Mouse (Mus musculus) heart, postnatal 14 days (tissue): ENCODE measurements around the gene Srsf1. TPM values are rescaled to one million over a fixed set of nuclear protein-coding genes. Genes with fewer than 3 reads are reported as not detected.
"Not testable (repeated sequence)": the region's sequence is repeated elsewhere in the genome, so short reads cannot be mapped to it uniquely, and the experiment has no call there.

Experiments used
- DNase-seq, 2 experiments: peaks; one replicate each; pipeline ENCODE4 v3.0.0; 2021 to 2022
- intact Hi-C: fragments of 180-260 bp; cut with DNase I; formaldehyde crosslinking; loops from one replicate; pipeline ENCODE4 v1.15.1; 2025
- total RNA-seq, 2 experiments: library from RNA; stranded (reverse); gene quantifications; 2 replicates each; pipeline ENCODE4 v1.2.3; 2021

The Srsf1 gene
- total RNA-seq, 2 experiments from 2014 or later = 118 to 131 TPM

DNA sequence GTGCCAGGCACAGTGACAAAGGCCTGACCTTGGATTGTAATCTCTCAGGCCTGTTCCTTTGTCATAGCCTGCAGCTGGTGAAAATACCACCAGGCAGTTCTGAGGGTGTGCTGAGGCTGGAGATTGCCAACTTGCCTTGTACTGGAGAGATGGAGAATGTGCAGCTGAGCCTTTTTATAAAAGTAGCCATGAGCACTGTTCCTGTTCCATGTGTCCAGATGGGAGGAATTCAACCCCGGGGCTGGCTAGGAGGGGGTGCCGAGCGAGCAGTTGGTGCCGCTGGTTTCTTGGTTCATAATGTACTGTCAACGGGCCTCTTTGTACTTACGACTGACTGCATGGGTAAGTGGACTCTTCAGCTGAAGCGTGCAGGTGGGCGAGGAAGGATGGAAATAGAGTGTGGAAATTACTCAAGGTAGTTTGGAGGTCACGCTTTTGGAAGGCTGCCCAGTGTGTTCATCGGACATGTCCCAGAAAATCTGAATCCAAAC lies 10.4 kb upstream of the Srsf1 start:
- DNase-seq = no peak

DNA sequence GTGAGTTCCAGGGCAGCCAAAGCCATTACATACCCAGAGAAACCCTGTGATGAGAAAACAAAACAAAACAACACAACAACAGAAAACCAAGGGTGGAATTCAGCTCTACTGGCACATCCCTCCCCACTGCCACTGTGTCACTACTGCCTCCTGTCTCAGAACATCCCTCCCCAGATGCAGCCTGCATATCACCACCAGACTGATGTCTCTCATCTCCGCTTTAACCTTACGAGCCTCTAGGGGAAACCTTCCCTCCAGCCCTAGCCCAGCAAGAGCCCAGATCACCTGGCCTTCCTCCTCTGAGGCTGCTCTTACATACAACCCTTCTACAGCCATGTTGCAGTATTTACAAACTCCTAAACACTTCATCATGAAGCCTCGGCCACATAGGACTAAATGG lies 9.8 kb upstream of the Srsf1 start:
- intact Hi-C loops = no loop called here

More for the DNA sequence above, 10.4 kb upstream of the Srsf1 start:
- intact Hi-C loops = no loop called here

DNA sequence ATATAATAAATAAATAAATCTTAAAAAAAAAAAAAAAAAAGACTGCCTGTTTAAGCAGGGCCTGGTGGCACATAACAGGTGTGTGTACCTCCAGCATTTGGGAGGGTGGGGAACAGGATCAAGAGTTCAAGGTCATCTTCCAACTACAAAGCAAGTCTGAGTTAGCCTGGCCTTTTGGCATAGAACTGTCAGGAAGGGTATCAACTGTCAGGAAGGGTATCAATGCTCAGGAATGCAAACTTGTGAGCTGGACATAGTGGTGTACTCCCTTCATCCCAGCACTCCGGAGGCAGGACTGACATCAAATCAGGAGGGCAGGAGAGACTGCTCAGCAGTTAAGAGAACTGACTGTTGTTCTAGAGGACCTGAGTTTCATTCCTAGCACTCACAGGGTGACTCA lies 8.1 kb upstream of the Srsf1 start:
- intact Hi-C loops = no loop called here
- DNase-seq = no peak

More for the DNA sequence above, 9.8 kb upstream of the Srsf1 start:
- DNase-seq = no peak

DNA sequence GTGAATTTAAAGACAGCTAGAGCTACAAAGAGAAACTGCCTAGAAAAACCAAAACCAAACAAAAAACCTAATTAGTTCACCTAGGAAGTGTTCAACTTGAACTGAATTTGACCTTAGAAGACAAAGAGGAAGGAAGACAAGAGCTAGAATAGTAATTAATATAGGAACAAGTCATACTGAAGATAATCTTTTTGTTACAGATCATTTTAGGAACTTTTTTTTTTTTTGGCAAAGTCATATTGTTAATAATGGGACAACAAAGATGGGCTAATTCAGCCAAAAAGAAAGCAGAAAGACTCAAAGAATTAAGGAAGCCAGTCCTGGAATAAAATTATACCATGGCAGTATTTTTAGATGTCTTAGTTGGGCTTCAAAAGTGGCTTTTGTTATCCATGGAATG lies 2.9 kb upstream of the Srsf1 start:
- no peak for DNase-seq
- intact Hi-C loops = no loop called here

DNA sequence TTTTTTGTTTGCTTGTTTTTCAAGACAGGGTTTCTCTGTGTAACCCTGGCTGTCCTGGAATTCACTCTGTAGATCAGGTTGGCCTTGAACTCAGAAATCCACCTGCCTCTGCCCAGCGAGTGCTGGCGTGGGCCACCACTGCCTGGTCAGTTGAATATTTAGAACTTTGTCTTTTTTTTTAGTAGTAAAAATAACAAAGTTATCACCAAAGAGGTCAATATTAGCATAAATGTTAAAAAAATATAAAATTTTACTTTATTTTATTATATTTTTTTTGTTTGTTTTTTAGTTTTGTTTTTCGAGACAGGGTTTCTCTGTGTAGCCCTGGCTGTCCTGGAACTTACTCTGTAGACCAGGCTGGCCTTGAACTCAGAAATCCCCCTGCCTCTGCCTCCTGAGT lies 2.0 kb upstream of the Srsf1 start:
- intact Hi-C loops, DNase-seq: not testable (repeated sequence)

DNA sequence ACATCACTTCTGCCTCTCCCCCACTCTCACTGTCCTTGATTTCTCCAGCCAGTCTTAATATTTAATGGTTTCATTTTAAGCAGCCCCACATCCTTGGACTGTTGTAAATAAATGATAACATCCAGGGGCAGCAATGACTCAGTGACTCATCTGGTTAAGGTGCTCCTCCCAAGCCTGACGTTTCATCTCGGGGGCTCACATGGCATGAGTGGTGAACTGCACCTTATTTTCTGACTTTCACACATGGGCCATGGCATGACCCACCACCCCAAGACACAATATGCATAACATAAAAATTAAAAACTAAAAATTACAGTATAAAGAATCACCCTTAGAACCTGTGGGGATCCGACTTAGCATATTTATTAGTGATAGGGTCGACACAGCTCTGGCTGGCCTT lies 1.3 kb upstream of the Srsf1 start:
- intact Hi-C loops = loop anchor here (2.0 kb wide), 2 partner anchors 59 to 71 kb away; partner anchors contain the start of gene Dynll2
- DNase-seq = no peak

DNA sequence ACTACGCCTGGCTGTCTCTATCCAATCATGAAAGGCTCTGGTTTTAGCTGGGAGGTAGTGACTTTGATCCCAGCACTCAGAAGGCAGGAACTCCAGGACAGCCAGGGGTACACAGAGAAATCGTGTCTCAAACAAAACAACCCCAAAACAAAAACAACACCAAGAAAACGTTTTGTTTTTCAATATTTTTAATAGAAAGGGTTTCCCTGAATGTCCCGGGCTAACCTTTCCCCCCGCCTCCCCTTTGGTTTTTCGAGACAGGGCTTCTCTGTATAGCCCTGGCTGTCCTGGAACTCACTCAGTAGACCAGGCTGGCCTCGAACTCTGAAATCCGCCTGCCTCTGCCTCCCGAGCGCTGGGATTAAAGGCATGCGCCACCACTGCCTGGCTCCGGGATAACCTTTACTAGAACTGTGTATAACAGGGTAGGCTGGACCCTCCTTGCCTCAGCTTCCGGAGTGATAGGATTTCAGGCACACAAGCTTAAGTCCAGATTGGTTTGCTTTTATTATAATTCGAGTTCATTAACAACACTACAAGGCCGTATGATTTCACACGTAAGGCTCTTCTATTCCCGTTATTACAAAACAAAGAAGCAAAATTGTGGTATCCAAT lies 743 bp upstream of the Srsf1 start:
- DNase-seq = no peak
- intact Hi-C loops = loop anchor here (2.0 kb wide), 2 partner anchors 60 to 72 kb away; partner anchors contain the start of gene Dynll2

DNA sequence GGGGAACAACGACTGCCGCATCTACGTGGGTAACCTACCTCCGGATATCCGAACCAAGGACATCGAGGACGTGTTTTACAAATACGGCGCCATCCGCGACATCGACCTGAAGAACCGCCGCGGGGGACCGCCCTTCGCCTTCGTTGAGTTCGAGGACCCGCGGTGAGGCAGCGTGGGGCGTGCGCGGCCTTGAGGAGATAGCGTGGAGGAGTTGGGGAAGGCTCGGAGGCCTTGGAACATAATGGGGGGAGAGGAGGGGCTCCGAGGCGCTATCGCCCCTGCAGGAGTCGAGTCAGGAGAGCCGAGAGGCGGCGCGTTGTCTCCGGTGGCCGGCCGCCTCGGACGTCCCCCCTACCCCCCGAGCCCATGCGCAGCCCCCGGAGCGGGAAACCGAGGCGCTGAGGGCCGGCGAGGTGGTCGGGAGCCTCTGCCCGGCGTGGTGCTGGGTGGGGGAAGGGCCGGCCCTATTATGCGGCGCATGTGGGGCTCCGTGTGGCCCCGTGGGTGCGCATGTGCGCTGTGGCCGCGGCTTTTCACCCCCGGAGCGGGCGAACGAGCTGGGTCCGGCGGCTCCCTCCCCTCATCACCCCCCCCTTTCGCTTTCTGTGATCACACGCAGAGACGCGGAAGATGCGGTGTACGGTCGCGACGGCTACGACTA lies 828 bp downstream of the Srsf1 start:
- intact Hi-C loops = loop anchor here (2.0 kb wide), 2 partner anchors 61 to 73 kb away; partner anchors contain the start of gene Dynll2
- peak; percentile 75 to 77 for DNase-seq

DNA sequence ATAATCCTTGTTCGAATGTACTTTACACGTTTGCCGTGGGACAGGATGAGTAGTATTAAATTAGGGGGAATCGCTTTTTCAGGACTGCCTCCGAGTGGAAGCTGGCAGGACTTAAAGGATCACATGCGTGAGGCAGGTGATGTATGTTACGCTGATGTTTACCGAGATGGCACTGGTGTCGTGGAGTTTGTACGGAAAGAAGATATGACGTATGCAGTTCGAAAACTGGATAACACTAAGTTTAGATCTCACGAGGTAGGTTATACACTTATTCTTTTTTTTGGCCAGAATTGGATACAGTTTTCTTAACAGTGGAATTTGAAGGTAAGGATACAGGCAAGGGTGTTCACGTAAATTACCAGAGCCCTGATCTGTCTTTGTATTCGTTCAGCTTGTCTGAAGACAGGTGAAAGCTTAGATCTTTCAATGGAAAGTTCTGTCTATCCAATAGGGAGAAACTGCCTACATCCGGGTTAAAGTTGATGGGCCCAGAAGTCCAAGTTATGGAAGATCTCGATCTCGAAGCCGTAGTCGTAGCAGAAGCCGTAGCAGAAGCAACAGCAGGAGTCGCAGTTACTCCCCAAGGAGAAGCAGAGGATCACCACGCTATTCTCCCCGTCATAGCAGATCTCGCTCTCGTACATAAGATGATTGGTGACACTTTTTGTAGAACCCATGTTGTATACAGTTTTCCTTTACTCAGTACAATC lies 1.9 kb downstream of the Srsf1 start:
- no peak for DNase-seq
- intact Hi-C loops = no loop called here

DNA sequence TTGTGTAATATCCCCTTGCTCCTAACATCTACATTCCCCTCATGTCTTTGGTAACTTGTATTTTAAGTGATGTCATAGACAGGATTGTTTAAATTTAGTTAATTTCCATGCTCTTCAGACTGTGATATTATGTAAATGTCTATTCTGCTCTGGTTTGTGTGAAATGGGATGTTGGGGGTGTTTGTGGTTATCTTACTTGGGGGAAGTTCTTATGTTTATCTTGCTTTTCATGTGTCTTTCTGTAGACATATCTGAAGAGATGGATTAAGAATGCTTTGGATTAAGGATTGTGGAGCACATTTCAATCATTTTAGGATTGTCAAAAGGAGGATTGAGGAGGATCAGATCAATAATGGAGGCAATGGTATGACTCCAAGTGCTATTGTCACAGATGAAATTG lies 2.6 kb downstream of the Srsf1 start:
- DNase-seq = no peak
- intact Hi-C loops = no loop called here

DNA sequence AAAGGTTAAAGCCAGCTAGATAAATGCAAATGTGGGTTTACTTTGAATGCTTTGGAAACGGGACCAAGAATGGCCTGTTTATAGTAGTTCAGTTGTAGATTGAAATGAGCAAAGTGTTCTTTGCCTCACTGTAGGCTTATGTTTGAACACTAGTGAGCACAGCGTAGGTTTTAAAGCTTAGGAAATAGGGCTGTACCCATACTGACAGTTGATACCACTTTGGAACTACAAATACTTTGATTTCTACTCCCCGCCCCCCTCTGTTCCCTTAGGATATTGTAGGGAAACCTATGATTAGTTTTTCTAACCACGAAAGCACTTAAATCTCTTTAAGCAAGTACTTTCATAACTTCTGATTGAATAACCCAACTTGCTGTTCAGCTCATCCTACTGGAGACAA lies 5.5 kb downstream of the Srsf1 start:
- intact Hi-C loops = no loop called here
- no peak for DNase-seq

DNA sequence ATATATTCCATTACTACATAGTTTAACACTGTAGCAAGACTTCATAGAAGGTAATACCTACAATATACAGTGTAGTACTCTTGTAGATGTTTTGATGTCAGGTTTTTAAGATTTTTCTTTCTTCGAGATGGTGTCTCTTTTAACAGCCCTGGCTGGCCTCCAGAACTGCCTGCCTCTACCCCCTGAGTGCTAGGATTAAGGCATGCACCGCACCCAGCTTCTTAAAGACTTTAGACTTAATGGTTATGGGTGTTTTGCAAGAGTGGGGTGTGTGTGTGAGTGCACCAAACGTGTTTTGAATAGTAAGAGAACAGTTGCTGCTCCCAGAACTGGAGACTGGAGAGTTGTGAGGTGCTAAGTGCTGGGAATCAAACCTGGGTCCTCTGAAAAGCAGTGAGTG lies 6.6 kb downstream of the Srsf1 start:
- intact Hi-C loops = loop anchor here (2.0 kb wide), 1 partner anchor 769 kb away; no protein-coding TSS in a partner anchor

DNA sequence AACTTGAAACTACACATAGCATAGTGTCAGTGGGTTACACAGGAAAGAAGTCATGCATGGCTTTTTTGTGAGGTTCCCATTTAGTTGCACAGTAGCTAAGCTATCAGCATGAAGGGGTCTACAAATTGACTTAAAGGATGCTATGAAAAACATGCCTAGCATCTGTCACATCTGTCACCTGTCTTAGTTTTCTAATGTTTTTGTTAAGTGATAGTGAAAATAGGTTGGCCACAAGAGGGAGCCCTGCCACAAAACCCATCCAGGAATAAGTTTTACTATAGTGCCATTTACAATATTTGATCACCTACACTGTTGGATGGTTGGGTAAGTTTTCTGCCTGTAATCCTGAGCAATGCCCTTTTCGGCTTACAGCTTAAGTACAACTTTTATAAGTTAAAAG lies 7.4 kb downstream of the Srsf1 start:
- intact Hi-C loops = loop anchor here (2.0 kb wide), 1 partner anchor 768 kb away; no protein-coding TSS in a partner anchor
- peak; percentile 48 to 66 for DNase-seq

More for the DNA sequence above, 6.6 kb downstream of the Srsf1 start:
- DNase-seq = no peak

DNA sequence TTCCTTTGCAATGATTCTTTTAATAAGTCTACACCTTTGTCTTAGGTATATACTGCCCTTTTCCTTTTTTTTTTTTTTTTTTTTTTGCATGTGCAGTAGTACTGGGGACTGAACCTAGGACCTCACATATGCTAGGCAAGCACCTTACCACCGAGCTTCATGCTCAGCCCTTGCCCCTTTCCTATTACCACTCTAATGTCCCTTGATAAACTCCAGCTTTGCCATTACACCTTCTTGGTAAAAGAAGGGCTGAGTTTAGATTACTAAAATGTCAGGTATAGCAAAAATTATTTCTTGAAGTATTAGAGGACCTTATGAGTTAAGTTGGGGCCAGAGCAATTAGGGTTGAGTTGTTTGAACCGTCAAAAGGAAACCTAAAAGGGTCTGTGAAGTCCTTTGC lies 8.6 kb downstream of the Srsf1 start:
- no peak for DNase-seq
- intact Hi-C loops = loop anchor here (2.0 kb wide), 1 partner anchor 767 kb away; no protein-coding TSS in a partner anchor

DNA sequence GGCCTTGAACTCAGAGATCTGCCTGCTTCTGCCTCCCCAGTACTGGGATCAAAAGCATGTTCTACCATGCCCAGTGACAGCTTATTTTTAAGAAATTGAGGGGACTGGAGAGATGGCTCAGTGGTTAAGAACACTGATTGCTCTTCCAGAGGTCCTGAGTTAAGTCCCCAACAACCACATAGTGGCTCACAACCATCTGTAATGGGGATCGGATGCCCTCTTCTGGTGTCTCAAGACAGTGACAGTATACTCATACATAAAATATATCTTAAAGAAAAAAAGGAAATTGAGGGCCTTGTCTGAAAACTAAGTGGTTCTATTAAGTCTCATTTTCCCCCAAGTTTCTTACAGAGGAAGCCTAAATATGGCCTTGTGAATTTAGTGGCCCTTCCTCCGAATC lies 10.6 kb downstream of the Srsf1 start:
- no peak for DNase-seq
- intact Hi-C loops = loop anchor here (2.0 kb wide), 1 partner anchor 129 kb away; no protein-coding TSS in a partner anchor

DNA sequence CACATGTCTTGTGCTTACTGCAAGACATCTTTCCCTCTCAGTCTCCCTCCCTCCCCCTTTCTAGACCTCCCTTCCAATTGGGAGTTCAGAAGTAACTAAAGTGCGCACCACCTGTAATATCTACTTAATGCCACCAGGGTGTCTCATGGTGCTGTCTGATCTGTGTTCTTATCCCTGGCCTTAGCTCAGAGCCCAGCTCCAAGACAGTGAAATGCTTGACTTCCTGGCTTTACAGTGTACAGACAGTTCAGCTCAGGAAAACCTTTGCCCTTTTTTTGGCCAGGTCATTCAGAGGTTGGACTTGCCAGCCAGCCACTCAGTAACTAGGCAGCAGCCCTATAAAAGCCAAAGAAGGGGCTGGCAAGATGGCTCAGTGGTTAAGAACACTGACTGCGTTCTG lies 12.0 kb downstream of the Srsf1 start:
- DNase-seq = peak; percentile 28 to 53
- intact Hi-C loops = loop anchor here (1.0 to 2.0 kb wide), 2 partner anchors 128 to 138 kb away; no protein-coding TSS in a partner anchor

DNA sequence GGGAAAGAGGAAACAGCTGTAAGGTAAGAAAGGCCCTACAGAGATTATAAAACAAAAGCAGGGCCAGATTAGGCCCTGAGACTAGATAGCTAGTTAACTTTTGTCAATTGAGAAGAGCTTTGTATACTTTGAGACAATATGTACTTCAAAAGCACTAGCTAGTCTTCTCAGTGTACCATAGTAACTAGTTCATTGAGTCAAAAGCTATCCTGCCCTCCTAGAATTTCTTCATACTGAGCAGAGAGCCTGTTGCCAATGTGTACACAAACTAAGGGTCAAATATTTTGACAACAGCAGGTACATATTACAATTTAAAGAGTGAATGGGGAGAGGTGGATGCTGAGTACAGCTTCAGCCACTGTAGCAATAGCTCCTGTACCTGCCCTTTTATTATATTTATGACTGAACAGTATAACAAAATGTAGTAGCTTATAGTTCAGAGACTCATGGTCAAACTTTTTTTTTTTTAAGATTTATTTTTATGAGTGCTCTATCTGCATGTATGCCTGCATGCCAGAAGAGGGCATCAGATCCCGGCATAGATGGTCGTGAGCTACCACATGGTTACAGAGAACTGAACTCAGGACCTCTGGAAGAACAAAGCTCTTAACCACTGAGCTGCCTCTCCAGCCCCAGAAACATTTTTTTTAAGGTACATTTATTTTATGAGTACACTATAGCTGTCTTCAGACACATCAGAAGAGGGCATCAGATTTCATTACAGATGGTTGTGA lies 14.9 kb downstream of the Srsf1 start:
- intact Hi-C loops = loop anchor here (1.0 kb wide), 1 partner anchor 100 kb away; no protein-coding TSS in a partner anchor

DNA sequence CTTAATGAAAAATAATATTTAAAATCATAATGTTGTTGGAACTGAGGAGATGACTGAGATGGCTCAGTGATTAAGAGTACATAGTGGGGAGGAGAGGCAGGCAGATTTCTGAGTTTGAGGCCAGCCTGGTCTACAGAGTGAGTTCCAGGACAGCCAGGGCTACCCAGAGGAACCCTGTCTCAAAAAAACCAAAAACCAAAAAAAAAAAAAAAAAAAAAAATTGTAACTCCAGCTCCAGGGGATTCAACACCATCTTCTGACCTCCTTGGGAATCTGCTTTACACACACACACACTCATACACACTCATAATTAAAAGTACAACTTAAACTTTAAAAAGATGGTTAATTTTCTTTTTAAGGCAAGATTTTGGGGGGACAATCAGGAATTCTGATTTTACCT lies 18.6 kb downstream of the Srsf1 start:
- no peak for DNase-seq
- intact Hi-C loops = loop anchor here (5.0 kb wide), 1 partner anchor 52 kb away; no protein-coding TSS in a partner anchor

More for the DNA sequence above, 14.9 kb downstream of the Srsf1 start:
- no peak for DNase-seq

DNA sequence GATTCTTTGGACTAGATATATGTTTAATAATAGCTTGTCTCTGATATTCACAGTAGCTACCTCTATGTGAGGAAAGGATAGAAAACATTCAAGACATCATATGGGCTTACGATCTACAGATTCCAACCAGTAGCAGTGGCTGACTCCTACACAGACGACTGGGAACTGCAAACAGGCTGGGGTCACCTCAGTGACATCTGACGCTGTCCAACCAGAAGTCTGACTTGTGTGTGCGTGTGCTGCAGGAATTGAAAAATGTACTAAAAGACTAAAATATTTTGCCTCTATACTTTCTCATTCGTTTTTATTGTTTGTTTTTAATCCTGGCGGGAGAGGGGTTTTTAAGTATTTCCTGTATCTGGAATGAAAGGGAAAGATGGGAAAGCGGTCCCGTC lies 20.0 kb downstream of the Srsf1 start:
- DNase-seq = no peak
- intact Hi-C loops = loop anchor here (5.0 kb wide), 1 partner anchor 50 kb away; no protein-coding TSS in a partner anchor
